Mouse (Mus musculus) cerebellum, adult 2 months (tissue): Measurements from ENCODE around the gene Ankle1.

Source experiments
- CTCF ChIP-seq: fragments of 200-500 bp; IDR thresholded peaks from 2 replicates; pipeline ENCODE4 v1.5.1; 2011; ENCODE audit warnings: low read depth, mild to moderate bottlenecking, control low read depth, low read length, moderate library complexity, borderline replicate concordance; ENCODE audit not compliant: insufficient read depth
- POLR2A ChIP-seq: fragments of 200-500 bp; IDR thresholded peaks from 2 replicates; pipeline ENCODE4 v1.6.1; 2011; ENCODE audit warnings: low read length, control low read depth, borderline replicate concordance; ENCODE audit not compliant: insufficient read depth

- TF ChIP-seq POLR2A = no peak
- TF ChIP-seq CTCF = no peak
These were observed 21.9 kb upstream of the Ankle1 start for GRCm38 (mm10) chr8:71383860-71384259.
